Mouse (Mus musculus) embryonic facial prominence, embryonic 14.5 days (tissue): ENCODE data around the gene Srpk2. TPM values are rescaled to one million over a fixed set of nuclear protein-coding genes. Genes with fewer than 3 reads are reported as not detected.
A peak's percentile ranks its signal among the peaks of the same experiment; 100 is the strongest.

Experiments
- ATAC-seq: fragments of 200-750 bp; cut with Nextera tagmentation; 2 replicates; pipeline ENCODE4 v1.8.0; 2017; ENCODE audit warnings: low read depth, moderate number of reproducible peaks, moderate TSS enrichment
- DNase-seq: peaks from one replicate; pipeline ENCODE4 v3.0.0-alpha.2; 2015; ENCODE audit warnings: low spot score
- H3K27ac ChIP-seq: fragments of 300-500 bp; sonication (generic); replicated peaks from 2 replicates; pipeline ENCODE4 v1.5.1; 2014; ENCODE audit warnings: low read depth, mild to moderate bottlenecking, low read length, moderate library complexity
- H3K27me3 ChIP-seq: fragments of 300-500 bp; sonication (generic); replicated peaks from 2 replicates; pipeline ENCODE4 v1.6.1; 2014; ENCODE audit warnings: low read length; ENCODE audit not compliant: control insufficient read depth, insufficient read depth
- H3K36me3 ChIP-seq: fragments of 300-500 bp; sonication (generic); 2 replicates; pipeline ENCODE4 v1.6.1; 2014; ENCODE audit warnings: low read length, mixed read lengths; ENCODE audit not compliant: control insufficient read depth, insufficient read depth
- H3K4me1 ChIP-seq: fragments of 300-500 bp; sonication (generic); 2 replicates; pipeline ENCODE4 v1.6.1; 2014; ENCODE audit warnings: antibody characterized with exemption, low read length; ENCODE audit not compliant: control insufficient read depth, insufficient read depth
- H3K4me2 ChIP-seq: fragments of 300-500 bp; sonication (generic); 2 replicates; pipeline ENCODE4 v1.6.1; 2014; ENCODE audit warnings: low read depth, mild to moderate bottlenecking, low read length, moderate library complexity, mixed read lengths
- H3K4me3 ChIP-seq: fragments of 300-500 bp; sonication (generic); 2 replicates; pipeline ENCODE4 v1.5.1; 2014; ENCODE audit warnings: low read depth, mild to moderate bottlenecking, low read length
- H3K9ac ChIP-seq: fragments of 300-500 bp; sonication (generic); 2 replicates; pipeline ENCODE4 v1.6.1; 2014; ENCODE audit warnings: low read depth, mild to moderate bottlenecking, low read length, moderate library complexity, mixed read lengths
- H3K9me3 ChIP-seq: fragments of 300-500 bp; sonication (generic); 2 replicates; pipeline ENCODE4 v1.6.1; 2016; ENCODE audit warnings: low read length; ENCODE audit not compliant: control insufficient read depth
- WGBS: fragments of 180-500 bp; shearing (Covaris S2); extraction: QIAGEN DNeasy Blood & Tissue Kit; methylation state at CpG from one replicate; pipeline ENCODE4 v1.1.7; 2014; 5-methylcytosine and 5-hydroxymethylcytosine counted together
- polyA plus RNA-seq: library from polyadenylated mRNA; unstranded; fragments of >200 nt; fragmentation: Nextera tagmentation; extraction: Ambion mirVana; gene quantifications from 2 replicates; pipeline ENCODE4 v1.2.1, GENCODE M21; 2014

Srpk2 gene
- polyA plus RNA-seq, 1 experiment from 2014 or later, result 51.2 TPM

GRCm38 (mm10) chr5:23615586-23616269, 68.7 kb downstream of the Srpk2 start:
- Histone ChIP-seq H3K4me3 (peak overlapping the region; percentile 51), H3K4me2 (peak overlapping the region; percentile 69), H3K27ac (peak overlapping the region; percentile 89), H3K36me3 (no peaks in the 10 kb centered on the region), H3K27me3 (no peaks in the 10 kb centered on the region), H3K9ac (peak overlapping the region; percentile 64), H3K4me1 (peaks cover 8% of the 10 kb centered on the region), H3K9me3 (no peaks in the 10 kb centered on the region)
- 22% methylated on average over 5 of the region's 5 CpGs for WGBS
- ATAC-seq (peak; percentile 47), DNase-seq (peak; percentile 30)

GRCm38 (mm10) chr5:23612856-23613255, 71.6 kb downstream of the Srpk2 start:
- no peaks in the 10 kb centered on the region for H3K36me3 ChIP-seq
- 73% methylated on average over 3 of the region's 3 CpGs for WGBS

GRCm38 (mm10) chr5:23604036-23604705, 80.2 kb downstream of the Srpk2 start:
- DNase-seq (no peak), ATAC-seq (no peak)
- no peak overlapping the region for H3K4me2 ChIP-seq
- no peaks in the 10 kb centered on the region for H3K36me3 ChIP-seq
- H3K4me1 ChIP-seq, result no peaks in the 10 kb centered on the region
- H3K27me3 ChIP-seq, result no peaks in the 10 kb centered on the region
- no peak overlapping the region for H3K4me3 ChIP-seq
- H3K9me3 ChIP-seq, result no peaks in the 10 kb centered on the region
- H3K27ac ChIP-seq, result no peak overlapping the region
- WGBS, result 83% methylated on average over 7 of the region's 7 CpGs
- no peak overlapping the region for H3K9ac ChIP-seq

More at GRCm38 (mm10) chr5:23612856-23613255, 71.6 kb downstream of the Srpk2 start:
- H3K27me3 ChIP-seq, result no peaks in the 10 kb centered on the region
- H3K9ac ChIP-seq, result no peak overlapping the region
- peaks cover 12% of the 10 kb centered on the region for H3K4me1 ChIP-seq
- DNase-seq, result no peak
- no peaks in the 10 kb centered on the region for H3K9me3 ChIP-seq
- no peak overlapping the region for H3K4me2 ChIP-seq
- no peak overlapping the region for H3K27ac ChIP-seq
- ATAC-seq, result no peak
- H3K4me3 ChIP-seq, result no peak overlapping the region

- Histone ChIP-seq H3K27ac (no peak overlapping the region), H3K4me2 (no peak overlapping the region)
Observed at GRCm38 (mm10) chr5:23599750-23600537, 84.5 kb downstream of the Srpk2 start.

GRCm38 (mm10) chr5:23599171-23599570, 85.2 kb downstream of the Srpk2 start:
- H3K9ac ChIP-seq, result no peak overlapping the region
- 63% methylated on average over 3 of the region's 3 CpGs for WGBS
- no peaks in the 10 kb centered on the region for H3K4me1 ChIP-seq
- H3K4me3 ChIP-seq, result no peak overlapping the region
- no peaks in the 10 kb centered on the region for H3K27me3 ChIP-seq
- no peak overlapping the region for H3K27ac ChIP-seq
- H3K9me3 ChIP-seq, result no peaks in the 10 kb centered on the region
- DNase-seq, result no peak
- no peak overlapping the region for H3K4me2 ChIP-seq
- no peak for ATAC-seq
- no peaks in the 10 kb centered on the region for H3K36me3 ChIP-seq

More at GRCm38 (mm10) chr5:23599750-23600537, 84.5 kb downstream of the Srpk2 start:
- no peak overlapping the region for H3K4me3 ChIP-seq
- H3K4me1 ChIP-seq, result no peaks in the 10 kb centered on the region
- DNase-seq, result no peak
- WGBS, result 76% methylated on average over 5 of the region's 5 CpGs
- no peaks in the 10 kb centered on the region for H3K27me3 ChIP-seq
- H3K9ac ChIP-seq, result no peak overlapping the region
- no peaks in the 10 kb centered on the region for H3K9me3 ChIP-seq
- no peaks in the 10 kb centered on the region for H3K36me3 ChIP-seq
- no peak for ATAC-seq

GRCm38 (mm10) chr5:23598491-23598890, 85.9 kb downstream of the Srpk2 start:
- Histone ChIP-seq H3K27ac (peak overlapping the region; percentile 2; the same call in 1 of the 2 replicates), H3K9me3 (no peaks in the 10 kb centered on the region)
- DNase-seq, result peak; percentile 31

GRCm38 (mm10) chr5:23597999-23598398, 86.4 kb downstream of the Srpk2 start:
- H3K27ac ChIP-seq, result peak overlapping the region; percentile 2; the same call in 1 of the 2 replicates
- WGBS, result 41% methylated on average over 1 of the region's 1 CpGs
- no peak for DNase-seq
- no peaks in the 10 kb centered on the region for H3K4me1 ChIP-seq
- no peak overlapping the region for H3K4me2 ChIP-seq
- no peak overlapping the region for H3K4me3 ChIP-seq
- ATAC-seq, result no peak
- H3K9ac ChIP-seq, result no peak overlapping the region
- H3K27me3 ChIP-seq, result no peaks in the 10 kb centered on the region
- no peaks in the 10 kb centered on the region for H3K36me3 ChIP-seq
- no peaks in the 10 kb centered on the region for H3K9me3 ChIP-seq

More at GRCm38 (mm10) chr5:23598491-23598890, 85.9 kb downstream of the Srpk2 start:
- Histone ChIP-seq H3K4me1 (no peaks in the 10 kb centered on the region), H3K36me3 (no peaks in the 10 kb centered on the region), H3K4me2 (no peak overlapping the region), H3K27me3 (no peaks in the 10 kb centered on the region), H3K4me3 (no peak overlapping the region), H3K9ac (no peak overlapping the region)
- no peak for ATAC-seq
- 63% methylated on average over 12 of the region's 12 CpGs for WGBS

GRCm38 (mm10) chr5:23597260-23597864, 87.1 kb downstream of the Srpk2 start:
- Histone ChIP-seq H3K4me1 (no peaks in the 10 kb centered on the region), H3K27ac (no peak overlapping the region), H3K27me3 (no peaks in the 10 kb centered on the region), H3K4me3 (no peak overlapping the region), H3K9ac (no peak overlapping the region), H3K36me3 (no peaks in the 10 kb centered on the region), H3K4me2 (no peak overlapping the region), H3K9me3 (no peaks in the 10 kb centered on the region)
- no peak for ATAC-seq
- 81% methylated on average over 8 of the region's 8 CpGs for WGBS
- DNase-seq, result no peak
